ENCODE assay signal across 26 mouse cellular contexts in the genomic region with DNA sequence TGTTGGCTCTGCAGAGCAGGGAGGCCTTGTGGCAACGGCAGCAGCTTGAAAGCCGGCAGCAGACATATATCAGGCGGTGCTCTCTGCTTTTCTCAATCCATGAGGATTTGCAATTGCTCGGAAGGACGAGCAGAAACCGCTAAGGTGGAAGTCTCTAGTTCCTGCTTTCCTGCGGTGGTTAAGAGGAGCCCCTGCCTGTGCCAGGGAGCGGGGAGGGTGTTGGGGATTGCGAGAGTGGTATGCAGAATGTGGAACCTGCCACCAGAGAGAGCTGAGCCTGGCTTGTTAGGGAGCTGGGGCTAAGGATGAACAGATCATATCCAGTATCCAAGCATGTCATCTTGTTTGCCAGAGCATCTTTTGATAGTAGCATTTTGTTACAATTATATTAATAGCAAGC. TPM values are rescaled to one million over a fixed set of nuclear protein-coding genes. Genes with fewer than 3 reads are reported as not detected.
A peak's percentile ranks its signal among the peaks of the same experiment; 100 is the strongest.
DNase-seq lines count a peak whose midpoint lies in the region; ATAC-seq and TF ChIP-seq lines count a peak whose summit lies in the region.
"Had no signal": no experiment of that assay in that cellular context is flagged by ENCODE, and none has a peak within 500 bp of the region (broad histone marks: within the 10 kb centered on the region; RNA-seq: fewer than 3 reads in every experiment).

No protein-coding gene starts in this region.

- intact Hi-C loops in left cerebral cortex, postnatal 10 days (cut with DNase I), result no loop called here

- DNase-seq in lung, postnatal 36 days, result peak; percentile 21
- no peak for DNase-seq in lung, postnatal 25 days (ENCODE audit: low spot score)
- DNase-seq in left cerebral cortex, postnatal 10 days (ENCODE audit: extremely low spot score in 1 of 2, low spot score in 2 of 2), result no peak
- no peak for DNase-seq in adrenal gland, adult 8-10 months
- DNase-seq: adrenal gland, postnatal 14 days; cerebellum, adult 11-12 months; cerebellum, adult 8-10 months; cerebellum, postnatal 10 days; cerebellum, postnatal 36 days; embryo, embryonic 11 days; gastrocnemius, postnatal 25 days; heart, adult 2 months; heart, postnatal 14 days; heart, postnatal 4 days had no signal

- peak overlapping the region; percentile 59; the same call in 1 of the 2 replicates for H3K27ac ChIP-seq in bone marrow, adult 2 months (ENCODE audit: control insufficient read depth, insufficient read depth, low read depth, low read length, poor library complexity)
- H3K27ac ChIP-seq: embryonic facial prominence, embryonic 10.5 days; embryonic facial prominence, embryonic 13.5 days; forebrain, embryonic 12.5 days; forebrain, embryonic 15.5 days; heart, adult 2 months; heart, embryonic 10.5 days; heart, embryonic 13.5 days; hindbrain, embryonic 12.5 days; hindbrain, embryonic 15.5 days had no signal

- WGBS in bone marrow, adult 2 months, result 41% methylated on average over 9 of the region's 9 CpGs

- no peak for TF ChIP-seq CTCF in bone marrow, adult 2 months (IDR thresholded peaks at IDR 0.05; ENCODE audit: control insufficient read depth, insufficient read depth, low read length)

- ATAC-seq in megakaryocyte, adult 5-6 weeks (ENCODE audit: poor library complexity, severe bottlenecking), result peak; percentile 94
- ATAC-seq: activated CD4-positive, CD25-positive, alpha-beta regulatory T cell, adult 4 months; forebrain, embryonic 15.5 days had no signal

- H3K4me3 ChIP-seq in bone marrow, adult 2 months (replicated peaks; ENCODE audit: control insufficient read depth, low read depth, low read length), result no peak overlapping the region
- H3K4me3 ChIP-seq: embryonic facial prominence, embryonic 10.5 days; embryonic facial prominence, embryonic 13.5 days; erythroblast, embryonic 14.5 days; forebrain, embryonic 12.5 days; forebrain, embryonic 15.5 days; heart, adult 2 months; heart, embryonic 10.5 days; heart, embryonic 13.5 days; hindbrain, embryonic 12.5 days; hindbrain, embryonic 15.5 days had no signal

- H3K4me1 ChIP-seq in bone marrow, adult 2 months (ENCODE audit: control insufficient read depth, insufficient read depth, low read length), result no peaks in the 10 kb centered on the region; the same call in 1 of the 2 replicates
- H3K4me1 ChIP-seq: embryonic facial prominence, embryonic 10.5 days; embryonic facial prominence, embryonic 13.5 days; forebrain, embryonic 12.5 days; forebrain, embryonic 15.5 days; heart, embryonic 10.5 days; heart, embryonic 13.5 days; hindbrain, embryonic 12.5 days; hindbrain, embryonic 15.5 days had no signal

- TF ChIP-seq POLR2A in bone marrow, adult 2 months (IDR thresholded peaks at IDR 0.05; ENCODE audit: borderline replicate concordance, control insufficient read depth, low read depth, low read length), result no peak

RNA-seq across cellular contexts. Expression of gene Tmco3, which starts 18.9 kb away (rescaled TPM):
- 7.4 and 7.9 TPM in 2 replicates for polyA plus RNA-seq in bone marrow, adult 2 months (2011; ENCODE audit: insufficient read depth, insufficient read length, low replicate concordance, missing spikeins)
- total RNA-seq in megakaryocyte, adult 5-6 weeks (2015), result 11.2 and 16.0 TPM in 2 replicates
- total RNA-seq in megakaryocyte, adult 5-6 weeks (2017), result 8.2 and 8.9 TPM in 2 replicates
- 10 to 100 TPM; 43.2 to 45.2 TPM for total RNA-seq in left cerebral cortex, postnatal 10 days (2021)
- total RNA-seq in adrenal gland, adult 8-10 months (2022), result 10 to 100 TPM; 36.3 to 54.7 (median 46.7) TPM

RNA-seq across cellular contexts. Expression of gene Dcun1d2, which starts 19.0 kb away (rescaled TPM):
- polyA plus RNA-seq in bone marrow, adult 2 months (2011; ENCODE audit: insufficient read depth, insufficient read length, low replicate concordance, missing spikeins), result 5.7 and 7.4 TPM in 2 replicates
- 10.6 and 10.8 TPM in 2 replicates for total RNA-seq in megakaryocyte, adult 5-6 weeks (2015)
- 14.6 and 19.7 TPM in 2 replicates for total RNA-seq in megakaryocyte, adult 5-6 weeks (2017)
- total RNA-seq in left cerebral cortex, postnatal 10 days (2021), result 10 to 100 TPM; 24.7 to 26.9 TPM
- total RNA-seq in adrenal gland, adult 8-10 months (2022), result 10 to 100 TPM; 30.6 to 36.7 (median 33.9) TPM

RNA-seq across cellular contexts. Expression of gene Tfdp1, which starts 31.6 kb away (rescaled TPM):
- polyA plus RNA-seq in bone marrow, adult 2 months (2011; ENCODE audit: insufficient read depth, insufficient read length, low replicate concordance, missing spikeins), result 56.4 and 72.3 TPM in 2 replicates
- total RNA-seq in megakaryocyte, adult 5-6 weeks (2015), result 136 and 146 TPM in 2 replicates
- 103 and 105 TPM in 2 replicates for total RNA-seq in megakaryocyte, adult 5-6 weeks (2017)
- total RNA-seq in left cerebral cortex, postnatal 10 days (2021), result 10 to 100 TPM; 63.1 to 65.1 TPM
- 10 to 100 TPM; 46.2 to 67.4 (median 52.1) TPM for total RNA-seq in adrenal gland, adult 8-10 months (2022)

RNA-seq across cellular contexts. Expression of gene Adprhl1, which starts 53.0 kb away (rescaled TPM):
- polyA plus RNA-seq in bone marrow, adult 2 months (2011; ENCODE audit: insufficient read depth, insufficient read length, low replicate concordance, missing spikeins), result 0.99 TPM in 1 of 2 replicates, not detected in the other
- total RNA-seq in megakaryocyte, adult 5-6 weeks (2015), result not detected in 2 replicates
- not detected in 2 replicates for total RNA-seq in megakaryocyte, adult 5-6 weeks (2017)
- total RNA-seq in left cerebral cortex, postnatal 10 days (2021), result 1 to 10 TPM; 1.3 to 1.9 TPM
- total RNA-seq in adrenal gland, adult 8-10 months (2022), result 1 to 10 TPM in 3 of 4 experiments, under 1 TPM in 1; 0.34 to 3.9 (median 1.6) TPM
- polyA plus RNA-seq: activated CD4-positive, CD25-positive, alpha-beta regulatory T cell, adult 4 months; embryonic facial prominence, embryonic 13.5 days; erythroblast, embryonic 14.5 days; forebrain, embryonic 12.5 days; forebrain, embryonic 15.5 days had no signal
